Mouse (Mus musculus) thymus, adult 2 months (tissue): ENCODE results near the gene Mrpl2. TPM values are rescaled to one million over a fixed set of nuclear protein-coding genes. Genes with fewer than 3 reads are reported as not detected.

Source experiments
- DNase-seq: peaks from one replicate; pipeline ENCODE4 v3.0.0; 2021
- H3K27ac ChIP-seq: fragments of 200-500 bp; 2 replicates; pipeline ENCODE4 v1.5.1; 2012; ENCODE audit warnings: low read length, control low read depth; ENCODE audit not compliant: control insufficient read depth, insufficient read depth
- H3K27me3 ChIP-seq: fragments of 200-500 bp; 2 replicates; pipeline ENCODE4 v1.6.1; 2012; ENCODE audit warnings: mild to moderate bottlenecking, low read length, moderate library complexity, mixed read lengths; ENCODE audit not compliant: control insufficient read depth, insufficient read depth
- H3K36me3 ChIP-seq: fragments of 200-500 bp; 2 replicates; pipeline ENCODE4 v1.6.1; 2012; ENCODE audit warnings: mild to moderate bottlenecking, low read length, moderate library complexity; ENCODE audit not compliant: control insufficient read depth, insufficient read depth
- H3K4me1 ChIP-seq: fragments of 200-500 bp; replicated peaks from 2 replicates; pipeline ENCODE4 v1.6.1; 2012; ENCODE audit warnings: low read length; ENCODE audit not compliant: control insufficient read depth, insufficient read depth
- H3K4me3 ChIP-seq: fragments of 200-500 bp; 2 replicates; pipeline ENCODE4 v1.5.1; 2012; ENCODE audit warnings: mild to moderate bottlenecking, low read length, control low read depth, moderate library complexity; ENCODE audit not compliant: control insufficient read depth, insufficient read depth
- CTCF ChIP-seq: fragments of 200-500 bp; IDR thresholded peaks from 2 replicates; pipeline ENCODE4 v1.5.1; 2012; ENCODE audit warnings: mild to moderate bottlenecking, control low read depth, low read length, moderate library complexity, borderline replicate concordance; ENCODE audit not compliant: control insufficient read depth, poor library complexity, insufficient read depth; ENCODE audit errors: extremely low read depth
- POLR2A ChIP-seq: fragments of 200-500 bp; IDR thresholded peaks from 2 replicates; pipeline ENCODE4 v1.6.1; 2012; ENCODE audit warnings: mild to moderate bottlenecking, low read length, control low read depth, moderate library complexity; ENCODE audit not compliant: control insufficient read depth, poor library complexity, insufficient read depth; ENCODE audit errors: extremely low read depth
- WGBS: fragments of 180-500 bp; shearing (Covaris S2); methylation state at CpG from one replicate; pipeline ENCODE4 v1.1.7; 2018; 5-methylcytosine and 5-hydroxymethylcytosine counted together
- polyA plus RNA-seq: library from polyadenylated mRNA; depleted of rRNA; stranded (reverse); fragments of >200 nt; gene quantifications from 2 replicates; pipeline ENCODE4 v1.2.3, GENCODE M21; 2012; rRNA removed

Gene Mrpl2
- polyA plus RNA-seq, 1 experiment, result 68.3 TPM

- Histone ChIP-seq H3K27me3 (no peaks in the 10 kb centered on the region), H3K27ac (no peak overlapping the region), H3K4me1 (no peaks in the 10 kb centered on the region), H3K4me3 (no peak overlapping the region), H3K36me3 (no peaks in the 10 kb centered on the region)
- DNase-seq, result no peak
- WGBS, result 97% methylated on average over 2 of the region's 2 CpGs
- TF ChIP-seq CTCF, result no peak
- TF ChIP-seq POLR2A, result no peak
Measured at GRCm38 (mm10) chr17:46691390-46691789, 45.4 kb downstream of the Mrpl2 start.

- no peak for DNase-seq
- Histone ChIP-seq H3K4me1 (no peaks in the 10 kb centered on the region), H3K27me3 (no peaks in the 10 kb centered on the region), H3K4me3 (no peak overlapping the region), H3K36me3 (no peaks in the 10 kb centered on the region), H3K27ac (no peak overlapping the region)
- TF ChIP-seq CTCF (no peak), POLR2A (no peak)
- WGBS, result 79% methylated on average over 1 of the region's 1 CpGs
Measured at GRCm38 (mm10) chr17:46694517-46695063, 48.6 kb downstream of the Mrpl2 start.

GRCm38 (mm10) chr17:46698515-46698914, 52.5 kb downstream of the Mrpl2 start:
- H3K36me3 ChIP-seq, result no peaks in the 10 kb centered on the region

GRCm38 (mm10) chr17:46699245-46699644, 53.2 kb downstream of the Mrpl2 start:
- 95% methylated on average over 5 of the region's 5 CpGs for WGBS
- H3K4me3 ChIP-seq, result no peak overlapping the region
- no peaks in the 10 kb centered on the region for H3K27me3 ChIP-seq
- no peaks in the 10 kb centered on the region for H3K36me3 ChIP-seq
- H3K4me1 ChIP-seq, result peaks cover 24% of the 10 kb centered on the region
- H3K27ac ChIP-seq, result no peak overlapping the region
- DNase-seq, result no peak
- TF ChIP-seq POLR2A (no peak), CTCF (no peak)

More at GRCm38 (mm10) chr17:46698515-46698914, 52.5 kb downstream of the Mrpl2 start:
- no peak overlapping the region for H3K4me3 ChIP-seq
- no peak overlapping the region for H3K27ac ChIP-seq
- WGBS, result 97% methylated on average over 6 of the region's 6 CpGs
- TF ChIP-seq POLR2A (no peak), CTCF (no peak)
- H3K27me3 ChIP-seq, result no peaks in the 10 kb centered on the region
- H3K4me1 ChIP-seq, result peaks cover 19% of the 10 kb centered on the region
- DNase-seq, result no peak

Other genes starting within 250 kb of the Mrpl2 start
- 348 and 429 TPM in 2 replicates for gene Crip3, start 217.3 kb upstream of the Mrpl2 start, polyA plus RNA-seq
- 1.2 and 3.3 TPM in 2 replicates for gene Slc22a7, start 207.8 kb upstream of the Mrpl2 start, polyA plus RNA-seq
- gene Ttbk1, start 158.6 kb upstream of the Mrpl2 start, polyA plus RNA-seq, result 1.0 and 1.1 TPM in 2 replicates
- gene Dnph1, start 149.5 kb upstream of the Mrpl2 start, polyA plus RNA-seq, result 14.0 and 17.7 TPM in 2 replicates
- gene Cul9, start 99.8 kb upstream of the Mrpl2 start, polyA plus RNA-seq, result 21.8 and 22.0 TPM in 2 replicates
- 297 and 310 TPM in 2 replicates for gene Srf, start 90.1 kb upstream of the Mrpl2 start, polyA plus RNA-seq
- gene Ptk7, start 16.7 kb upstream of the Mrpl2 start, polyA plus RNA-seq, result 11.9 and 15.8 TPM in 2 replicates
- 22.6 and 24.0 TPM in 2 replicates for gene Klc4, start 207 bp upstream of the Mrpl2 start, polyA plus RNA-seq
- 47.9 and 50.1 TPM in 2 replicates for gene Cul7, start 4.1 kb downstream of the Mrpl2 start, polyA plus RNA-seq
- 43.8 and 47.8 TPM in 2 replicates for gene Rrp36, start 28.1 kb downstream of the Mrpl2 start, polyA plus RNA-seq
- 47.8 and 55.7 TPM in 2 replicates for gene Mea1, start 32.6 kb downstream of the Mrpl2 start, polyA plus RNA-seq
- 116 and 124 TPM in 2 replicates for gene Klhdc3, start 34.7 kb downstream of the Mrpl2 start, polyA plus RNA-seq
- 113 and 117 TPM in 2 replicates for gene Ppp2r5d, start 58.9 kb downstream of the Mrpl2 start, polyA plus RNA-seq
- gene Pex6, start 65.2 kb downstream of the Mrpl2 start, polyA plus RNA-seq, result 105 and 113 TPM in 2 replicates
- gene Gnmt, start 82.9 kb downstream of the Mrpl2 start, polyA plus RNA-seq, result 4.4 and 10.6 TPM in 2 replicates
- 61.5 and 67.1 TPM in 2 replicates for gene Cnpy3, start 106.0 kb downstream of the Mrpl2 start, polyA plus RNA-seq
- gene Ptcra, start 117.5 kb downstream of the Mrpl2 start, polyA plus RNA-seq, result 126 and 163 TPM in 2 replicates
- 106 TPM in 2 replicates for gene 2310039H08Rik, start 126.4 kb downstream of the Mrpl2 start, polyA plus RNA-seq
- gene Rpl7l1, start 136.4 kb downstream of the Mrpl2 start, polyA plus RNA-seq, result 30.7 and 33.8 TPM in 2 replicates
- gene Bicral, start 212.3 kb downstream of the Mrpl2 start, polyA plus RNA-seq, result 19.3 and 28.1 TPM in 2 replicates
- gene Tbcc, start 244.5 kb downstream of the Mrpl2 start, polyA plus RNA-seq, result 23.7 and 28.5 TPM in 2 replicates